Mouse (Mus musculus) forebrain, embryonic 13.5 days (tissue): ENCODE measurements at regions not wholly inside any gene's neighbourhood (a gene's known extent, or its start where the extent isn't known, plus 50 kb on each side); places are given as distances from the start of the nearest gene placed in this dataset.

Source experiments
- ATAC-seq: fragments of 200-750 bp; cut with Nextera tagmentation; 2 replicates; pipeline ENCODE4 v1.8.0; 2017
- H3K27ac ChIP-seq: fragments of 300-500 bp; sonication (generic); 2 replicates; pipeline ENCODE4 v1.5.1; 2015; ENCODE audit warnings: inconsistent platforms, mild to moderate bottlenecking, moderate library complexity
- H3K27me3 ChIP-seq: fragments of 300-500 bp; sonication (generic); 2 replicates; pipeline ENCODE4 v1.6.1; 2015; ENCODE audit warnings: mild to moderate bottlenecking, inconsistent platforms
- H3K36me3 ChIP-seq: fragments of 300-500 bp; sonication (generic); 2 replicates; pipeline ENCODE4 v1.6.1; 2015; ENCODE audit warnings: mild to moderate bottlenecking, inconsistent platforms; ENCODE audit not compliant: poor library complexity, severe bottlenecking
- H3K4me1 ChIP-seq: fragments of 300-500 bp; sonication (generic); 2 replicates; pipeline ENCODE4 v1.6.1; 2015; ENCODE audit warnings: inconsistent platforms
- H3K4me2 ChIP-seq: fragments of 300-500 bp; sonication (generic); 2 replicates; pipeline ENCODE4 v1.6.1; 2015; ENCODE audit warnings: inconsistent platforms, mild to moderate bottlenecking, moderate library complexity
- H3K4me3 ChIP-seq: fragments of 300-500 bp; sonication (generic); 2 replicates; pipeline ENCODE4 v1.5.1; 2015; ENCODE audit warnings: mild to moderate bottlenecking, inconsistent platforms
- H3K9ac ChIP-seq: fragments of 300-500 bp; sonication (generic); 2 replicates; pipeline ENCODE4 v1.6.1; 2015; ENCODE audit warnings: mild to moderate bottlenecking, inconsistent platforms
- H3K9me3 ChIP-seq: fragments of 300-500 bp; sonication (generic); replicated peaks from 2 replicates; pipeline ENCODE4 v1.6.1; 2016; ENCODE audit warnings: inconsistent platforms
- WGBS: fragments of 180-500 bp; shearing (Covaris S2); methylation state at CpG from one replicate; pipeline ENCODE4 v1.1.7; 2015; 5-methylcytosine and 5-hydroxymethylcytosine counted together

- Histone ChIP-seq H3K36me3 (no peaks in the 10 kb centered on the region), H3K4me2 (no peak overlapping the region), H3K9me3 (peaks cover 7% of the 10 kb centered on the region; the same call in 1 of the 2 replicates), H3K27me3 (no peaks in the 10 kb centered on the region), H3K4me1 (0 out of 2 replicates have a peak, but pooled peaks cover 8% of the 10 kb centered on the region), H3K9ac (no peak overlapping the region), H3K4me3 (no peak overlapping the region), H3K27ac (no peak overlapping the region)
- 91% methylated on average over 9 of the region's 9 CpGs for WGBS
- no peak for ATAC-seq
Measured at GRCm38 (mm10) chr8:8499921-8500320, 161.1 kb downstream of the Efnb2 start.

- ATAC-seq: no peak
- 0 out of 2 replicates have a peak, but pooled peaks cover 8% of the 10 kb centered on the region for H3K4me1 ChIP-seq
- H3K27ac ChIP-seq: no peak overlapping the region
- no peaks in the 10 kb centered on the region for H3K36me3 ChIP-seq
- no peak overlapping the region for H3K4me3 ChIP-seq
- 79% methylated on average over 5 of the region's 5 CpGs for WGBS
- H3K9me3 ChIP-seq: peaks cover 7% of the 10 kb centered on the region; the same call in 1 of the 2 replicates
- H3K9ac ChIP-seq: no peak overlapping the region
- no peak overlapping the region for H3K4me2 ChIP-seq
- 0 out of 2 replicates have a peak, but pooled peaks cover 2% of the 10 kb centered on the region for H3K27me3 ChIP-seq
Measured at GRCm38 (mm10) chr8:8498753-8499152, 162.3 kb downstream of the Efnb2 start.

- Histone ChIP-seq H3K4me3 (no peak overlapping the region), H3K36me3 (no peaks in the 10 kb centered on the region), H3K9ac (no peak overlapping the region), H3K9me3 (0 out of 2 replicates have a peak, but pooled peaks cover 1% of the 10 kb centered on the region), H3K4me1 (peaks cover 1% of the 10 kb centered on the region), H3K27me3 (peaks cover 6% of the 10 kb centered on the region; the same call in 1 of the 2 replicates), H3K27ac (no peak overlapping the region), H3K4me2 (no peak overlapping the region)
- WGBS: 66% methylated on average over 7 of the region's 7 CpGs
- no peak for ATAC-seq
Measured at GRCm38 (mm10) chr8:8495472-8495871, 165.6 kb downstream of the Efnb2 start.

GRCm38 (mm10) chr8:8494281-8494680, 166.8 kb downstream of the Efnb2 start:
- no peak overlapping the region for H3K4me2 ChIP-seq
- H3K4me3 ChIP-seq: no peak overlapping the region
- peaks cover 13% of the 10 kb centered on the region for H3K4me1 ChIP-seq
- ATAC-seq: no peak
- no peak overlapping the region for H3K27ac ChIP-seq
- H3K27me3 ChIP-seq: peaks cover 6% of the 10 kb centered on the region; the same call in 1 of the 2 replicates
- no peaks in the 10 kb centered on the region for H3K9me3 ChIP-seq
- no peak overlapping the region for H3K9ac ChIP-seq
- 92% methylated on average over 10 of the region's 10 CpGs for WGBS
- no peaks in the 10 kb centered on the region for H3K36me3 ChIP-seq

GRCm38 (mm10) chr8:8491908-8492307, 169.1 kb downstream of the Efnb2 start:
- Histone ChIP-seq H3K36me3 (no peaks in the 10 kb centered on the region), H3K9ac (no peak overlapping the region), H3K27ac (no peak overlapping the region), H3K9me3 (no peaks in the 10 kb centered on the region), H3K4me3 (no peak overlapping the region), H3K27me3 (peaks cover 6% of the 10 kb centered on the region; the same call in 1 of the 2 replicates), H3K4me2 (no peak overlapping the region), H3K4me1 (peaks cover 35% of the 10 kb centered on the region)
- 90% methylated on average over 2 of the region's 2 CpGs for WGBS
- no peak for ATAC-seq

GRCm38 (mm10) chr8:8489784-8490183, 171.3 kb downstream of the Efnb2 start:
- H3K9ac ChIP-seq: peak overlapping the region; percentile 45; the same call in 1 of the 2 replicates
- H3K9me3 ChIP-seq: no peaks in the 10 kb centered on the region
- peak overlapping the region; percentile 76 for H3K27ac ChIP-seq
- peak; percentile 29 for ATAC-seq
- no peaks in the 10 kb centered on the region for H3K36me3 ChIP-seq
- peaks cover 44% of the 10 kb centered on the region for H3K4me1 ChIP-seq
- H3K27me3 ChIP-seq: peaks cover 6% of the 10 kb centered on the region; the same call in 1 of the 2 replicates
- 2% methylated on average over 9 of the region's 9 CpGs for WGBS
- H3K4me3 ChIP-seq: no peak overlapping the region
- H3K4me2 ChIP-seq: peak overlapping the region; percentile 49

- WGBS: 4% methylated on average over 26 of the region's 26 CpGs
Measured at GRCm38 (mm10) chr8:8488695-8489571, 172.1 kb downstream of the Efnb2 start.

GRCm38 (mm10) chr8:8488191-8488694, 172.8 kb downstream of the Efnb2 start:
- Histone ChIP-seq H3K4me1 (peaks cover 55% of the 10 kb centered on the region), H3K9ac (peak overlapping the region; percentile 45; the same call in 1 of the 2 replicates), H3K9me3 (no peaks in the 10 kb centered on the region), H3K36me3 (no peaks in the 10 kb centered on the region), H3K4me2 (peak overlapping the region; percentile 49), H3K4me3 (no peak overlapping the region), H3K27ac (peak overlapping the region; percentile 76), H3K27me3 (peaks cover 10% of the 10 kb centered on the region; the same call in 1 of the 2 replicates)
- peak; percentile 52 for ATAC-seq
- WGBS: 28% methylated on average over 9 of the region's 9 CpGs

More at GRCm38 (mm10) chr8:8488695-8489571, 172.1 kb downstream of the Efnb2 start:
- Histone ChIP-seq H3K36me3 (no peaks in the 10 kb centered on the region), H3K4me3 (peak overlapping the region; percentile 6; the same call in 1 of the 2 replicates), H3K27me3 (peaks cover 6% of the 10 kb centered on the region; the same call in 1 of the 2 replicates), H3K27ac (peak overlapping the region; percentile 76), H3K4me1 (peaks cover 53% of the 10 kb centered on the region), H3K9me3 (no peaks in the 10 kb centered on the region), H3K9ac (peak overlapping the region; percentile 45), H3K4me2 (peak overlapping the region; percentile 49)
- peak; percentile 58 for ATAC-seq

GRCm38 (mm10) chr8:8487706-8488105, 173.3 kb downstream of the Efnb2 start:
- H3K27me3 ChIP-seq: peaks cover 10% of the 10 kb centered on the region; the same call in 1 of the 2 replicates
- no peak for ATAC-seq
- no peak overlapping the region for H3K9ac ChIP-seq
- 4% methylated on average over 5 of the region's 5 CpGs for WGBS
- peaks cover 55% of the 10 kb centered on the region for H3K4me1 ChIP-seq
- H3K36me3 ChIP-seq: no peaks in the 10 kb centered on the region
- no peaks in the 10 kb centered on the region for H3K9me3 ChIP-seq
- H3K27ac ChIP-seq: no peak overlapping the region
- H3K4me3 ChIP-seq: no peak overlapping the region
- H3K4me2 ChIP-seq: 0 out of 2 replicates have a peak overlapping the region, but pooled peaks have one; percentile 6

GRCm38 (mm10) chr8:8486866-8487265, 174.2 kb downstream of the Efnb2 start:
- H3K9me3 ChIP-seq: no peaks in the 10 kb centered on the region
- H3K27ac ChIP-seq: no peak overlapping the region
- H3K4me1 ChIP-seq: peaks cover 55% of the 10 kb centered on the region
- no peak for ATAC-seq
- no peaks in the 10 kb centered on the region for H3K36me3 ChIP-seq
- no peak overlapping the region for H3K4me2 ChIP-seq
- no peak overlapping the region for H3K9ac ChIP-seq
- H3K27me3 ChIP-seq: peaks cover 6% of the 10 kb centered on the region; the same call in 1 of the 2 replicates
- WGBS: 54% methylated on average over 3 of the region's 3 CpGs
- H3K4me3 ChIP-seq: no peak overlapping the region

GRCm38 (mm10) chr8:8485252-8485651, 175.8 kb downstream of the Efnb2 start:
- 36% methylated on average over 3 of the region's 3 CpGs for WGBS
- Histone ChIP-seq H3K9me3 (no peaks in the 10 kb centered on the region), H3K4me1 (peaks cover 57% of the 10 kb centered on the region), H3K9ac (no peak overlapping the region), H3K27me3 (0 out of 2 replicates have a peak, but pooled peaks cover 6% of the 10 kb centered on the region), H3K4me2 (no peak overlapping the region), H3K4me3 (no peak overlapping the region), H3K27ac (no peak overlapping the region), H3K36me3 (no peaks in the 10 kb centered on the region)
- no peak for ATAC-seq

- ATAC-seq: peak; percentile 56
- Histone ChIP-seq H3K4me1 (peaks cover 50% of the 10 kb centered on the region), H3K9ac (no peak overlapping the region), H3K27ac (no peak overlapping the region), H3K9me3 (no peaks in the 10 kb centered on the region), H3K4me3 (no peak overlapping the region), H3K36me3 (no peaks in the 10 kb centered on the region), H3K4me2 (peak overlapping the region; percentile 14; the same call in 1 of the 2 replicates), H3K27me3 (0 out of 2 replicates have a peak, but pooled peaks cover 6% of the 10 kb centered on the region)
- 3% methylated on average over 8 of the region's 8 CpGs for WGBS
Measured at GRCm38 (mm10) chr8:8484546-8484945, 176.5 kb downstream of the Efnb2 start.
